Mouse (Mus musculus) retina, postnatal 7 days (tissue): ENCODE measurements around the gene Tmem132c.

ENCODE experiments used
- DNase-seq: peaks from one replicate; pipeline ENCODE4 v3.0.0-alpha.2; 2012; ENCODE audit warnings: low read depth, low spot score

The Tmem132c gene

DNA sequence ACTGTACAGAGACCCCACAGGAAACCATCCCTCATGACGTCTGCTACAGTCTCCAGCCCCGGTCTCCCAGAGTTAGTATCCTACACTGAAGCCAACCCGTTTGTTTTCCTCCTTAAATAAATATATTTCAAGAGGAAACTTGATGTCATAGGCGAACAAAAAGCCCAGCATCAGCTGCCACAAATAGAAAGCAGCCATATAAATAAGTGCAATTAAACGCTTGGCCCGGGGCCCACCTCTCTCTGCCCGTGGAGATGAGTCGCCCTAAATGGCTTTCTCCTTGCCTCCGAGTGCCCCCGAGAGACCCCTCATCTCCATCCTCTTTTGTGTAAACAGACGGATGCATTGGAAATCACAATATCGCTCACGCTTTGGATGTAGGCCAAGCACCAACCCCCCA lies 247.1 kb downstream of the Tmem132c start:
- no peak for DNase-seq

DNA sequence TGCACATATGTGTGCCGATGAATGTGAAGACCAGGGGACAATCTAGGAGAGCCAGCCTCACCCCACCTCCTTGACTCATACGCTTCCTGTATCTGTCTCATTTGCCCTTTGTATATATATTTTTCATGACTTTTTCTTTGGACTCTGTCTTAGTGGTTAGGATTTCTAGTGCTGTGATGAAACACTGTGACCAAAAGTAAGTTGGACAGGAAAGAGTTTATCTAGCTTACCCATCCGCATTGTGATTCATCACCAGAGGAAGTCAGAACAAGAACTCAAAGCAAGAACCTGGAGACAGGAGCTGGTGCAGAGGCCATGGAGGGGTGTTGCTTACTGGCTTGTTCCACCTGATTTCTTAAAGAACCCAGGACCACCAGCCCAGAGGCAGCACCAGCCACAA lies 250.1 kb downstream of the Tmem132c start:
- DNase-seq = no peak

DNA sequence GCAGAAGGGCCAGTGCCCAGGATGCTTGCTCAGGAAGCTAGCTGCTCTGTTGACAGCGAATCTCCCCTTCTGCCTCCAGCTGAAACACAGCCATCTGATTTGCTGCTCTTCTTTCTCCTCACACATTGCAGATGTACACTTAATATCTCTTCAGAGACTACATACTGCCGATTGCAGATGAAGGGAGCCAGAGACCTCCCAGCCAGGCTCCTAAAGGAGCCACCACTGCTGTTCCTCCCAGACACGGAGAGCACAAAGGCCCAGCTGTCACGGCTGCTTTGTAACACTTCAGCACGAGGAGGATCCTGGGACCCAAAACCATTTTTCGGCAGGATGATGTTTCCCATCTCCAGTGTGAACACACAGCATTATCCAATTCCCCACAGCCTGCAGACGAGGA lies 255.3 kb downstream of the Tmem132c start:
- no peak for DNase-seq

DNA sequence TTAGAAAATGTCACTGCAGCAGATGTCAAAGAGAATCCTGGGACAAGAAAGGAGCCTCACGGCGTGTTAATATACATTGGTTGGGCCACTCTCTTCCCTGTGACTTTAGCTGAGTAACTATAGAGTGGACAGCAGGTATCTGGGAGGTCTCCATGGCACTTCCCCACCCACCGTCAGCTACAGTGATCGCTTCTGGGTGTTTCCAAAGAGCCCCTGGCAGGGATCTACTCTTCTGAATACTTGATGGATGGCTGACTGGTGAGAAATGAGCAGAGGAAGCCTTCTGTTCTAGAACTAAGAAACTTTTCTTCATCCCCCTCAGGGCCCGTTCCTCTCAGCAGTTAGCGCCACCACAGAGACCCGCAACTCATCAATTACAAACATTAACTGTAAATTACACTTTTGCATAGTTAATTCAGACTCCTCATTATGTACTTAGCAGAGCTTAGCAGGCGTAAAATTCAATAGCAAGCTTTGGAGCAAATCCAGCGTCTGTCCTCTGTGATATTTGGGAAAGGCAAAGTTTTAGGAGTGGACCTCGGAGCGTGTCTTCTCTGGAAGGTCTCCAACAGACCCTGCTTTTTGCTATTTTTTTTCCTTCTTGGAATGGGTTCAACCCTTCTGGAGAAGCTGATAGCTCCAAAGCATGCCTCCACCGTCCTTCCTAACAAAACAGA lies 257.7 kb downstream of the Tmem132c start:
- no peak for DNase-seq

DNA sequence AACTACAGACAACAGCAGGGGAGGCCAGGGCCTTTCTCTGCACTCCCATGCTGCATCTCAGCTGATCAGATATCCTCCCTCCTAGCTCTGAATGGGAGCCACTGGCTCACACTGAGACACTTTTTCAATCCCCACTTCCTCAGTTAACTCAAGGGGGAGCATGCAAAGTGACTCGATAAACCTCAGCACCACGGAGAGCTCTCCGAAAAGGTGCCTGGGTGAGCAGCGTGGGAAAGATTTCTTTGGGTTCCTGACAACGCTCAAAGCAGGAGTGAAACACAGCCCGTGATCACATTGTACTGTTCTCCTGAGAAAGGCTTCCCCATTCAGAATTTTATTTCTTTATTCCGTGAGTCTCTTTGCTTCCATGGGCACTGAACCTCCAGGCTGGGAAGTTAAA lies 261.2 kb downstream of the Tmem132c start:
- DNase-seq = no peak

DNA sequence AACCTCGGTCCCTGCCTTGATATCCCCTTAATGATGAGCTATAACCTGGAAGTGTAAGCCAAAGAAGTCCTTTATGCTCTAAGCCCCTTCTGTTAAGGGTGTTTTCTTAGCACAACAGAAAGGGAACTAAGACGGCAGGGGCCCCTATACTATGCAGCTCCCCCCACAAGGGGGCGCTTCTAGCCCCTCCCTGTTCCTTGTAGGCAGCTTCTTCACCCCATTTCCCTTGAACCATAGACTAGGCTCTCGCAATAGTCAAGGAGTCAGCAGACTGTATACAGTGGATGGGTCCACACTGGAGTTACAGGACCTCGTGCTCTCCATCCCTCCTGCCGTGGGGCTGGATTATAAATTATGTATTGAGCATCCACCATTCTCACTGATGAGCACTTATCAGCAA lies 264.1 kb downstream of the Tmem132c start:
- DNase-seq = no peak

DNA sequence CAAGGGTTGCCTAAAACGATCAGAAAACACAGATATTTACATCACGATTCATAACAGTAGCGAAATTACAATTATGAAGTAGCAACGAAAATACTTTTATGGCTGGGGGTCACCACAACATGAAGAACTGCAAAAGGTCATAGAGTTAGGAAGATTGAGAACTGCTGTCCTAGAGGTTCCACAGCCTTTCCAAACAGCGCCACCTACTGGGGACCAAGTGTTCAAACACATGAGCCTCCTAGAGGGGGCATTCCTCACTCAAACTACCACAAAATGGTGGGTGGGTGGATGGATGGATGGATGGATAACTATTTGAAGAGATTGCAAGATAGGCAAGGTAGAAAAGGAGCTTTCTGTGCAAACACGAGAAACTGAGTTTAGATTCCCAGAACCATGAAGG lies 270.0 kb downstream of the Tmem132c start:
- no peak for DNase-seq

DNA sequence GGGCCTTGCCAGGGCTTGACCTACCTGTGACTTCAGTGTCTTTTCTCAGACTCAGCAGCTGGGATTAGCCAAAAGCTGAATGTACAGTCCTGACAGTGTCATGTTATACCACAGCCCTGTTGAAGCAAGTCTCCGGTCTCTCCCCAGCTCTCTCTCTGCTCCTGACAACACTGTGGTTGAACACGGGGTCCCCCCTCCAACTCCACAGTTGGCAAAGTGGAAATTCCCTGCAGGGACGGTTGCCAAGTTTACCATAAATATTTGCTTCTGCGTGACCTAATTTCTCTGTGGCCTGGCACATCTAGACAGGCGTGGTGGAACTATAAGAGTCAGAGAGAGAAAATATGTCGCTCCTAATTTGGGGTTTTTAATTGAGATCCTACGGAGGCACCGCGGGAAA lies 274.4 kb downstream of the Tmem132c start:
- DNase-seq = no peak

DNA sequence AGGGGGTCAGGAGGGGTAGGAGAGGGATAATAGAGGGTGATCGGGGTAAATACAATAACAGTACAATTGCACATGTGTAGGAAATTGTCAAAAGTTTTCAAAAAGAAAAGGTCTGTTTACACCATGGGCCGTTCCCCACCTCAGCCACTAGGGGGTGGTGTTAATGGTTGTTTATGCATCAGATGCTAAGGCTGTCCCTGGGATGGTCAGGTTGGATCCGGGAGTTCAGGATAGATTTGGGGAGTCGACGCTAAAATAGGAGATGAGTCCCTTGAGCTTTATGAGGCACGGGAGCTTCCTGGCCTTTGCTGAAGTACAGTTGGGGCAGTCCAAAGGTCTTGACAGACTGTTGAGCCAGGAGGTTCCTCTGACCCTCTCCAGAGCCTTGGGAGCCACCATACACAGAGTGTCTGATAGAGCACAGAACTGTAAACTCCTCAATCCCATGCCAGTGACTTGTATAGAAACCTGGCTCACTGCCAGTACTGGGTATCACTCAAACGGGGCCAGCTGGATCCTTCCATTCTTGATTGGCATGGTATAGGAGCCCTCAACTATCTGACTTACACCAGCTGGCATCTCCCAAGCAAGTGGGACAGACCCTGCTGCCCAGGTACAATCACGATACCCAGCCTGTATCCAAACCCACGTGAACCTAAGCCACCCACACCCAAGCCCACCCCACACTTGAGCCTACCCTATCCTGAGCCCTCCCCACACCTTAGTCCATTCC lies 281.3 kb downstream of the Tmem132c start:
- DNase-seq = no peak

DNA sequence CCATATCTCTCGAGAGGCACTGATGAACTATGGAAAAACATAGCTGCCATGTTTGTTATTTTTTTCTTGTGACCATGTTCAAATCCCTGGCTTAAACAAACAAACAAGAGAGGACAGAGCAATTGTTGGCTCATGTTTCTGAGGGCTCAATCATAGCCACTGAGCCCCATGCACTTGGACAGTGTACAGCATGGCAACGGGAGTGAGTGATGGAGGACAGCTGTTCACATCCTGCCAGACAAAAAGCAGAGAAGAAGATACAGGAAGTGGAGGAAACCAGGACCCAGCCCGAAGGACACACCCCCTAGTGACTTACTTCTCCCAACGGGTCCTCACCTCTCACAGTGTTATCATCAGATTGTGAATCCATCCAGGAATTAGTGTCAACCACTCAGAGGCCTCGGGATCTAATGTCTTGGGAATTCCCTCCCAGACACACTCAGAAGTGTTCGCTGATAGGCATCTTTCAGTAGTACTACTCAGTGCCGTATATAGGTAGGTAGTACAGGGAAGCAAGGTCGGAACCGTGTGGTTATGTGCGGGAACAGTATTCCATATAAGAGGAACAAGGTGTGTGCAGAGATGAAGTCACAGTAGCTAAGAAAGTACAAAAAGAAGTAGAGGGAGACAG lies 285.9 kb downstream of the Tmem132c start:
- DNase-seq = no peak

DNA sequence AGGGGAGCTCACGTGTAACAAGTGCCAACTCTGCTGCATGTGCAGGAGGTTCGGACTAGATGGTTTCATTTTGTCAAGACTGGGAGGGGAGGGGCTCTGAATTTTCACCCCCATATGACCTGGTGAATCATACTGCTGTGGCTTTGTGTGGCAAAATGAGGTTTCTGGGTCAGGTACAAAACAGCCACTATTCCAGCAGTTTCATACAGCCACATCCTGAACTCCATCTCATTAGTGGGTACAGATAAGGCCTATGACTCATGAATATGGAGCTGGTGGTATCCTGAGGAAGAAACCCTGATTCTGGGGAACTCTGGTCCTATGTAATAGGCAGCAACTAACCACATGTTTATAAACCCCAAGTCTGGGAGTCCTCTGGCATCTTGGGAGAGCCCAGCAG lies 295.9 kb downstream of the Tmem132c start:
- DNase-seq = no peak

DNA sequence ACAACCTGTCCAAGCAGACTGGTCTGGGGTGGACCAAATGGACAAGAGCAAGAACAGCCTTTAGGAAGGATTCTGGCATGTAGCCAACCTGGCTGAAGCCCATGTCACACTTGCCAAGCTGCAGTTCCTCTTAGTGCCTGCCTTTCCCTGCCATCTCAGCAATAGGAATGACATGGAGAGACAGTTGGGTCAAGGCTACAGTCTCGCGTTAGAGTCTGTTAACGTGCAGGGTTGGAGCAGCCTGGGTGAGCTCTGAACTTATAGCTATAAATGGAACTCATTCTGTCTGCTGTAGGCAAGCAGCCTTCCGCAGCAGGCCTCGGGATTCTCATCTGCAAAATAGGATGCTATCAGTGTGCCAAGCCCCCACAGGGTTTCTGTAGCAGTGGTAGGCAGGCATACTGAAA lies 305.0 kb downstream of the Tmem132c start:
- DNase-seq = no peak

DNA sequence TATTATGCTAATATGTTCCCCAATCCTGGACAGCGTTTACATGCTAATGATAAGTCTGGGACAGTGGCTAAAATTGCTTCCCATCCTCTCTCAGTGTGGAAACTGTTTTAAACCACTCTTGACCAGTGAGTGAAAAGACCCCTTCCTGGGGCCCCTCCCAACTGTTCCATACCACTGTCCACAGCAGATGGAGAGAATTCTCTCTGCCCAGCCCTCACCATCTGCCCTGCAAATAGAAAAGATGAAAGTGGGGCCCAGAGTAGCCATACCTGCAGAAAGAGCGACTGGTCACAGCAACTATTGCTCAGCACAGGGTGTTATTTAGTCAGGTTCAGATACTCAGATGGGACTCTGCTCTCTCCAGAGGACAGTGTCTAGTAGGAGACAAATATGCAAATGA lies 306.5 kb downstream of the Tmem132c start:
- no peak for DNase-seq

DNA sequence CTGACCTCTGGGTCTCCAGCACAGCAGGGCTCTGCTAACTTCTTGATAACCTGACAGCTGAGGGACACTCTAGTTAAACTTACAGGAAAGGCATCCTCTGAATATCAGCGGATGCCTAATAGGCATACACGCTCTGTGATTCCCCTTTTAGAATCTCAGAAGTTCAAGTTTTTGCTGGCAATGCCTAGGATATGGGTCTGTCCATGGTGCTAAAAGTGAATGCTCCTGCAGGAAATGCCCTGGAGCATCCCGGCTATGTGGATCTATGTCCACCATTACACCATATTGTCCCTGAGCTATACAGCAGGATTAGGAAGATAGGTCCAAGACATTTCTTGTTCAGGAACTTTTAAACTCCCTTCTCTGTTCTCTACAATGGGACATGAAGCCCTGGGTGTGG lies 319.5 kb downstream of the Tmem132c start:
- DNase-seq = no peak

DNA sequence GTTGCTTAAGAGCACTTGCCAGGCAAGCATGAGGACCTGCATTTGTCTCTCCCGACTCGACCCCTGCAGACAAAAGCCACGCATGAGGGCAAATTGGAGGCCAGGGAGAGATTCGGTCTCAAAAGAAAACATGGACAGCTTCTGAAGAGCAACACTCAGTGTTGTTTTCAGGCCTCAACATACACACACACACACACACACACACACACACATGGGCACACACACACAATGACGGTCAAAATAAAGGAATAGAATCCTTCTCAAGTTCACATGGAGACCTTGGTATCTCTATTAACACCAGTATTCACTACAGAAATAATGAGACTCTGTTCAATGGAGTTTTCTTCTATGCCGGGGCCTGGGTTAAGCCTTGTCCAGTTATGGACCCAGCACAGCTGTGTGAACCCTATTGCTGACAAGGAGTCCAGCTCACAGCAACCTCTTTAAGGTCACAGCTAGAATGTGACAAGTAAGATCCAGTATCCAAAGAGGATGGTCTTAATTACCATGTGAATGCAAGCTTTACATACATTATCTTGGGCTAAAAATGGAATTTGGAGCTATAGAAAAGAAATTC lies 325.6 kb downstream of the Tmem132c start:
- no peak for DNase-seq

DNA sequence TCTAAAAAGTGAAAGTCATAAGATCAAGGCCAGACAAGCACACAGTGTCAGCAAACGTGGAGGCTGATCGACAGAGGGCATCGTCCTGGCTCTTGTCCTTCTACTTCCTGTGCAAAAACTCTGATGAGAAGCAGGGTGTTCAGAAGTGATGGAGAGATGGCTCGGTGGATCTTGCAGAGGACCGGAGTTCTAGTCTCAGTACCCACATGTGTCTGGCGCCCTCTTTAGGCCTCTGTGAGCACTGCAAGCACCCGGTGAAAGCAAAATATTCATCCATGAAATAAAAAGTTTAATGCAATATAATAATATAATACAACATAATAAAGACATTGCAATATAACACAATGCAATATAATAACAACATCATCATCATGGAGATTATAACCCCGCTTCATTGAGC lies 335.8 kb downstream of the Tmem132c start:
- no peak for DNase-seq

DNA sequence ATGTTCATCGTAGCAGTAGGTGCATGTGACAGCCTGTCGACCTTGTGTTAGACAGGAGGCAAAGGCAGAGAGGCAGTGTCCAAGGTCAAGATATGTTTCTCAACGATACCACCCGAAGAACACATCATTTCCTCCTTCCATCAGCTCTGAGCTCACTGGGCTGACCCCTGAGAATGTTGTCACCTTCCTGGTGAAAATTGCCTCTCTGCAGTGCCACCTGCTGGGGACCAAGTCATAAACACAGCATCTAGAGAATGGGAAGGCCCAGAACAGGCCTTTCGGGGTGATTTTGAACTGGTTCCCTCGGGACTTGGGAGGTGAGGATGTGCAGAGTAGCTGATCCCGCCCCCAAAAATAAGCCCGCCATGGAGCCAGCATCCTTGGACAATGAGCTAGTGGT lies 342.1 kb downstream of the Tmem132c start:
- DNase-seq = no peak

DNA sequence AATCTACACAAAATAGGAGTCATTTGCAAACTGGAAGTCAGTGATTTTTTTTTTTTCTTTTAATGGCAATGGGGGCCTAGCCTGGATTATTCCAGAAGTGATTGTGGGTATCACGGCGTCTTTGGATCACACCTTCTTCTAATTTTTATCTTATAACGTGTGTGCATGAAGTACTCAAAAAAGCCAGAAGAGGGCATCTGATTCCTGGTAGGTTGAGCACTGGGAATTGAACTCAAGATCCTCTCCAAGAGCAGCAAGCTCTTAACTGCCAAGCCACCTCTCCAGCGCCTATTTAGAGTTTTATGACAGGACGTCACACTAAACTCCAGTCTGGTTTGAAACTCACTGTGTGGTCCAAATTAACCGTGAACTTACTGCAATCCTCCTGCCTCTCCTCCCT lies 346.2 kb downstream of the Tmem132c start:
- DNase-seq = no peak

DNA sequence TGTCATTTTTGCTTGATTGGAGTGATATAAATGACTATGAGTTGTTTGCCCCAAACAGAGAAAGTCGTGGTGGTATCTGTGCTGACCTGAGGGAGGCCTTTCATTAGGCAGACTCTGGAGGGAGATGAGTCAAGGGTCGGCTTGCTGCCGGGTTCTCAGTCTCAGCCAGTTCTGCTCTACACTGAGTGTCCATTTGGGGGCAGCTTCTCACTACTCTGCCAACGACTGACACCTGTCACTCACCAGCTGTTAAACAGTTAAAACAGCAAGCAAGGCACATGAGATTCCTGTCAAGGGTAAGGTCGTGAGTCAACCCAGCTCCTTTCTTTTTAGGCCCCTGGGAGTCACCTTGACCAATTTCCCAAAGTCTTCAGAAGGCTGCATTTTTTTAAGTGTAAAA lies 350.8 kb downstream of the Tmem132c start:
- no peak for DNase-seq

DNA sequence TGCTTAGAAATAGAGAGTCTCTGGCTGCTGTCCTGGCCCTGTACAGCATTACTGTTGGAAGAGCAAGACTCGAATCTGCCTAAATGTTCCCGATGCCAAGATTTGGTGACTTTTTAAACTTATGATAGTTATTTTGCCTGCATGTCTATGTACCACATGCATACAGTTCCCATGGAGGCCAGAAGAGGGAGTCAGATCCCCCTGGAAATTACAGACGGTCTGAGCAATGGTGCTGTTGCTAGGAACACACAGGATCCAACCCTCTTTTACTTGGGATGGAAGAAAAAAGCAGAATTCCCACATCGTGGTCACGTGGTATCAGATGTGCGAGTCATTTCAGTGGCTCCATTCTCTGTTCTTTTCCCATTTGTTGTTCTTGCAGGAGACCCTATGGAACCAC lies 351.2 kb downstream of the Tmem132c start:
- no peak for DNase-seq

DNA sequence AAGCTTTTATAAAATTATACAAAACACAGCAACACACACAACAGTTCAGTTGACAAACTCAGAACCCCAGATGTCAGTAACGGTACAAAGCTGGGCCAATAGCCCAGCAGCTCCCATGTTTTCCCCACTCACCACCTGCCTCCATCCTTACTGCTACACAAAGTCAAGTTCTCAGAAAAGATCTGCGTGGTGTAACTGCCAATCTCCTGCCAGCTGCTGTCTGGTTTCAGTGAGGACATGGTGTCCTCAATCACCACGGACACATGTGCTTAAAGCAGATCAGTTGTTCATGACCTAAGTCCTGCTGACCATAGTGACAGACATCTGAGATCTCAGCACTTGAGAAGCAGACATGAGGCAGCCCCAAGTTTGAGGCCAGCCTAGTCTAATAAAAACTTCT lies 354.1 kb downstream of the Tmem132c start:
- no peak for DNase-seq

DNA sequence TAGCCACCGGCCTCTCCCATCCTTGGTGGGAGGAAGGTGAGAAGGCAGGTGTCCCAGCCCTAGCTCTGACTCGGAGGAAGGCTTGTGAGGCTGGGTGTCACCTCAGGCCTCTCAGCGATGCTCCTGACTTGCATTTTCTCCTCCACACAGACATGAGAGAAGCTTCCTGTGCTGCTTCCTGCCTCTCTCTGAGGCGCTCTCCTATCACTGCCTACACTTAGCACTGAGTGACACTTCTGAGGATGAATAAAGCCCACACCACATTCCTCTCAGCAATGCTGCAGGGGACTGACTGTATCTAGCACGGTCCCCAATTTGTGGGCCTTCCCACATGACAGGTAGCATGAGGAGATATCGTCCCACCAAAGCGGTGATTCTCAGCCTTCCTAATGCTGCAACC lies 355.3 kb downstream of the Tmem132c start:
- no peak for DNase-seq

DNA sequence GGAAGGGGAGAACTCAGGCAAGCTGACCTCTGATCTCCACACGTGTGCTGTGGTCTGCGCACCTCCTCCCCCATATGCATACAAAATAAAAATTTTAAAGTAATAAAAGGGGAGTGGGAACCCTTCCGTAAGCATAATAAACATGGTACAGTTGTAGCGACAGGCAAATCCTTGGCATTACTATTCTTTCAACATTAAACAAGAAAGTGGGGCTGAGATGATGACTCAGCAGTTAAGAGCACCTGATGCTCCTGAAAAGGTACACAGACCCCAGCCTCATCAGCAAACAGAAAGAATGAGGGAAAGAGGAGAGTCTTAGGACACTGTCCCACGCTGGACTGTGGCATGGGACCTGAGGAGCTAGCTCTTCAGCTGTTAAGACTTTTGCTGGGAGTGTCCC lies 361.4 kb downstream of the Tmem132c start:
- no peak for DNase-seq
